Mouse (Mus musculus): ENCODE measurements at regions not wholly inside any gene's neighbourhood (a gene's known extent, or its start where the extent isn't known, plus 50 kb on each side); places are given as distances from the start of the nearest gene placed in this dataset.

DNA sequence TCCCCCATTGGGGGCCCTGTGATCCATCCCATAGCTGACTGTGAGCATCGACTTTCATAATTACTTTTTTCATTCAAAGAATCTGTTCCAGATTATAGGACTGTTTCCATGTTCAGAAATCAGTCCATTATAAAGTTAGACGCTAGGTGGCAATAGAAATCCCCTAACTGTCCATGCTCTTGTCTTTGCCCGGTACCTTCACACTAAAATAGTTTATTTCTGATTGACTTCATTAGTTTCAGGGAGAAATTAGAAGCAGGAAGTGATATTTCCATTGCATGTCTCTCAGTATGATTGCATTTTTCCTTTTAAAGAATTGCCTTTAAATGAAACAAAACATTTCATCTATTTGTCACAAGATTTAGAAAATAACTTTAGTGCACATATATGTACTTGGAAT, 131.7 kb downstream of the Fbxo8 start:
- peak; percentile 13 for DNase-seq (ENCODE audit: extremely low read depth, low read depth)

DNA sequence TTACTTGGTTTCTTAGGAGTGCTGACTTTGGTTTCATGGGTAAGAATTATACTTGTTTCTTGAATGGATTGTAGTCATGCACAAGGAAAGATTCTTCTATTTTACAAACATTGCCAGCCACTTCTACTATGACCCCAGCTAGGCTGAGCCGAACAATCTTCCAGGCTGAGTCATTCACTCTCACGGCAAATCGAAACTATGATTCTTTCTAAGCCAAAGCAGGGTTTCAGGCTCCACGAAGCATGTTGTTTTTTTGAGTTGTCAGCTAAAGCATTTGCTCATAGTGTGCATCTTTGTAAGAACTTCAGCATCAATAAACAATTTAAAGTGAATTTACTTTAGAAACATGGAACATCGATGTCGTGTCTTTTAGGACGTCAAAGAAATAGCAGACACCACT, 133.5 kb downstream of the Fbxo8 start:
- no peak for DNase-seq (ENCODE audit: extremely low read depth, low read depth)

DNA sequence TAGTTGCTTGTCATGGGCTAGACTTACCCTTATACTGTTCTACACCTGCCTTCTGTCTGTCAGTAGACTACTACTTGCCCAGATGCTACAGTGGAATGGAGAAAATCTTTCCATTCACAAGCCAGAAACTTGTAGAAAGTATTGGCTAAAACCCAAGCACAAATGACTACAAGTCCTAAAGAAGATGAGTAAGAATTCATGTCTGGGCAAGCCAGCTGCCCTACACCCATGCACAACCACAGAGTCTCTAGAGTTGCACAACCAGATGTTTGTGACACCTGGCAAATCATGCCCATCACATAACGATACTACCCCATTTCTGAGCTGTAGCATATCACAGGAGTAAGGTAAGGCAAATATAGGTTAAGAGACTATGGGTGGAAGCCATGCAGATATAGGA, 144.5 kb downstream of the Fbxo8 start:
- no peak for DNase-seq (ENCODE audit: extremely low read depth, low read depth)

DNA sequence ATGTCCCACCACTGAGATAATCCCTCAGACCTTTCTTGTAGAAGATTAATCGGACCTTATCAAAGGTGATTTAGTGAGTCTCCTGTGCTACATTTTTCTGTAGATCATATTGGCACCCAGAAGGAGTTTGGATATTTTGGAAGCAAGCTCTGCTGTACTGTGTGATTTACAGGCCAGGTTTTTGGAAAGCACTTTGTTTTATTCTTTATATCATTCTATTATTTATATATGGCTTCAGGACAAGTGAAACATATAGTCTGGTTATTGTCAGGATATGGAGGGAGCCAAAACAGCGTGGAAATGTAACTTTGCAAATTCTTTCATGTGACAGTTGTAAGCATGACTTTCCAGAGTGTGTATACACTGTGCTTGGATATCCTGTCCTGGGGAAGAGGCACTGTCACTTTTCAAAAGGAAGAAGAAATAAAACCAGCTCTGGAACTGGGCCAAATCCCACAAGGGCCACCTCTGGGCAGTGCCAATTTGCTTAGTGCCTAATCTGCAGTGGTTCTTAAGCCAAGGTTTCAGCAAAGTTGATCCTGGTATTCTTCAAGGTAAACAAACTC, 149.8 kb downstream of the Fbxo8 start:
- DNase-seq (ENCODE audit: extremely low read depth, low read depth), result no peak

DNA sequence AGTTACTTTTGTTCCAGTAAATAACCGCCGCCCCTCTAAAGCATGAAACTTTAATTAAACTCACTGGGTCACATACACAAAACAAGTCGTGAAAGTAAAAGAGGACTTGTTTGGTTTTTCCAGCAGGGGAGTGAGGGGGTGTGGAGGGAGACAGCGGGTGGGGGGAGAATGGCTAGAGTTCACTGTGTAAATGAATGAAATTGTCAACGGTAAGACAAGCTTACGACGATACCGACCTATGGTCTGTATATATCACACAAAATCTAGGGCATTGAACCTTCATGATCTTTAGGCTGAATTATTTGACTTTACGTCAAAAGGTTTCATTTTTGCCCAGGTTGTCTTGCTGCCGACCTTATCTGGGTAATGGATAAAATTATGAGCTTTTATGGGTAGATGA, 155.5 kb downstream of the Fbxo8 start:
- DNase-seq (ENCODE audit: extremely low read depth, low read depth), result no peak

DNA sequence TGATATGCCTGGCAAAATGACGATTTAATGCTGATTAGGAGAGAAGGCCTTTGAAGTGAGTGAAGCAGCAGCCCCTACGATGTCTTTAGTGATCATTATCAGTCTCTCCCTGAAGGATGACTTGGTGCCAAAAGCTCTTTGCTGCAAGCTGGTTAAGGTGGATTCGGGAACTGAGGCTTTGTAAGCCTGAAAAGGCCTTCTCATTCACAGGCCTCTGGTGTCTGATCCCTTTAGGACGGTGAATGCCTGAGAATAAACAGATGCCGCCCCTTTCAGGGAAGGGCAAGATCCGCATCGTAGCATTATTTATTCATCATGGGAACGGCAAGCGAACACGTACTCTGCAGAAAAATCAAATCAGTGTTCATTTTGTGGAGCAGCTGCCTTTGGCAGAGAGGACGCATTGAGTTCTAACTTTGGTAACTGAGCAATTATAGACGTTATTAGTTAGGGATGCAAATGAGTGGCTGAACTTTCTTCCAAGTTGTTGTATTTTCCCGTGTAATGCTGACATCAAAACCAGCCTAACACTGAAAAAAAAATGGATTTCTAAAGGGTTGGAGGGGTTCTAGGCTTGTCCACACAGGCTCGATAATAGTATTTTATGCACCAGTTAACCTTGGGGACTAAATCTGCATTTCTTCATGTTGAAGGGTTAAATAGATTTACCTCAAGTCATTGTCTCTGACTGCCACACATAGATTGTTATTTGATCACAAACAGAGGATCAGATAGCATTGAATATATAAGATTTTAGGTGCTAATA, 156.2 kb downstream of the Fbxo8 start:
- DNase-seq (ENCODE audit: extremely low read depth, low read depth), result no peak

DNA sequence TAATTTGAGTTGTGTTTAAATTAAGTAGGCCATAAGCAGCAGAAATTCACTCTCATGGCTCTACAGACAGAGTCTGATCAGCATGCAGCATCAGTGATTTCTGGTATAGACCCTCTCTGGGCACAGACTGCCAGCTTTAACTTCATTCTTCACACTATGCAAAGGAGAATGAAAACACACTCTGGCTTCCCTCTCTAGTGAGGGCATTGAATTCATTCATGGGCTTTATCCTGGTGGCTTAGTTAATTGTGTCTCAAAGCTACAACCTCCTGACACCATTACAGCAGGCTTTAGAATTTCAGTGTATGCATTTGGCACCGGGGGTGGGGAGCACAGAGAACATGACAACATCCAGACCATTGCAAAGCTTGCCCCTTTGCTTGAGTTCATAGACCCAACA, 169.1 kb downstream of the Fbxo8 start:
- no peak for DNase-seq (ENCODE audit: extremely low read depth, low read depth)

DNA sequence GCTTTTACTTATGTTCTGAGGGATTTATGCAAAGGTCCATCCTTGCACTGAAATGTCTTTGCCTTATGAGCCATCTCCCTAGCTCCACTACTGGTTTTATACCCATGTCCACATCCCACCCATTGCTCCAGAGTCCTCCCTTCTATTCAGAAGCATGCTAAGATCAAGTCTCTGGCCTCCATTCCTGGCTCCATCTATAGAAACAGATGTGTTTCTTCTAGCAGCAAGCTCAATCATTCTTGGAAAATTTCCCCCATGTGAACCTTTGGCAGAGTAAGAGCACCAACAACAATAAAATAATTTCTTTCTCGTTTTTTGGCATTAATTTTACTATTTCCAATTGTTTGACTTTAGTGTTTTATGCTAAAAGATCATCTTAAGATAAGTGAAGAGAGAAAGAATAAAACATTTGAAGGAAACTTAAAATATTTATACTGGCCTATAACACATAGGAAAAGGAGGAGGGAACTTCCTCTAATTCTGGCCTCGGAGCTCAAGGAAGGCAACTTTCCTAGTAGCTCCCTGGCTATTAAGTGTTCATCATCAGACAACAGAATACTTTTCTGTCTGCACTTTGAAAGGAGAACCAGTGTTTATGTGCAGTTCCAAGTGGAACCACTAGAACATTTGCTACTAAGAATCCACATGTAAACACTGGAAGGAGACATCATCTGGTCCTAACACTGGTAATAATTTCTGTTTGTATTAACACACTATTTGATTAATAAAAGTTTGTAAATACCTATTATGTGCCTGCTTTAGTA, 171.8 kb downstream of the Fbxo8 start:
- DNase-seq (ENCODE audit: extremely low read depth, low read depth), result no peak

DNA sequence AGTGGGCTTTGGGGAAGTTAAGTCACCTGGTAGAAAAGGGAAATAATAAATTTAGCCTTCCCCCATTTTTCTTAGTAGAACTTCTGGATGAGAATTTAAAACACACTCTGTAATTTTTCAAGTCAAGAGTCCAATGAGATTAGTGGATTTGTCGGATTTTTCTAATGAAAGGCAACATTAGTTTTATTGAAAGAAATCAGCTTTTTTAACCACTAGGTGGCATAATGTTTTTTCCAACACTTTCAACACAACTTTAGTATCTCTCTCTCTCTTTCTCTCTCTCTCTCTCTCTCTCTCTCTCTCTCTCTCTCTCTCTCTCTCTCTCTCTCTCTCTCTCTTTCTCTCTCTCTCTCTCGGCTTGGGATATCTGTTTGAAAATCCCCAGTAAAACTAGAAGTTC, 173.7 kb downstream of the Fbxo8 start:
- DNase-seq (ENCODE audit: extremely low read depth, low read depth), result no peak

DNA sequence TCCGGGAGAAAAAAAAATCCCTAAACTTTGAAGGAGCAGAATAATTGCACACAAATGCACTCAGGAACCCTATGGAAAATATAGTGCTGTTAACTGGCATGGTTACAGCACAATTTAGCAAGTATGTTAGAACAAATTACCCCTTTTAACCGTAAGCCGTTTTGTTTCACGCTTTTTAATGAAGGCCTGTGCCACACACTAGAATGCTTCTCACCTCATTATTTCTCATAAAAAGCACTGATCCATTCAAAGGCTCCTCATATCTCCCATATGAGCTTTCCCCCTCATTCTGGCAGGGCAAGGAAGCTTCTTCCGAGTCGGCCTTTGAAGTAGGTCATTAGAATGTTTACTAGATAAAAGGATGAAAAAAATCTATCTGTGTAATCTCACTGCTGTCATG, 182.4 kb downstream of the Fbxo8 start:
- DNase-seq (ENCODE audit: extremely low read depth, low read depth), result no peak

DNA sequence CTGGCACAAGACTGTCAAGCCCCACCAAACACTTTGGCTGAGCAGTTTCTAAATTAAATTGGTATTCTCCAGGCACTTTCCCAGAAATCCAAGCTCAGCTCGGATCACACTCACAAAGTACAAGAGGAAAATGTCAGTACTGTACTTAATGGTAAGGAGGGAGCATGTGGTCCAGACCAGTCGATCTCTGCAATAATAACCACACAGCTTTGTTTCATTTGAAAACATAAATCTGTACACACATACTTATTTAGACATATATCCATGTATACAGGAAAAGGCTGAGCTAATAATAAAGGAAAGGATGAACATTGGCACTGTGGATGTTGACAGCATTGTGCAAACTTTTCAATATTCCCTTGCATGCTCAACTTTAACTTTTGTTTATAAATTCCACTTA, 184.1 kb downstream of the Fbxo8 start:
- no peak for DNase-seq (ENCODE audit: extremely low read depth, low read depth)

DNA sequence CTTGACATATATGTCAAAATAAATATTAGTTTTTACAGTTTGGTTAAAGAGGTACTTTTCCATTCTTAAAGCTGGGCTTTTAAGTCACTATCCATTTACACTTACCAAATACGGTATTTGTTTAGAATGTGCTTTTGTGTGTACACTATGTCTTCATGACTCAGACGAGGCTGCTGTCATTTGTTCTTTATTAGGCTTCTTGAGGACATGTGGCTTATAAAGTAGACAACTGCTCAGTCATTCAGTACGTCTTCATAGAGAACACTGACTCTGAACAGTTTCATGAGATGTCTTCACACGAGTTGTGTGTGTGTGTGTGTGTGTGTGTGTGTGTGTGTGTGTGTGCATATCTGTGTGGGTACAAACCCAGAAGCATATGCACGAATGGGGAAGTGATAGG, 216.1 kb downstream of the Fbxo8 start:
- DNase-seq (ENCODE audit: extremely low read depth, low read depth), result no peak

DNA sequence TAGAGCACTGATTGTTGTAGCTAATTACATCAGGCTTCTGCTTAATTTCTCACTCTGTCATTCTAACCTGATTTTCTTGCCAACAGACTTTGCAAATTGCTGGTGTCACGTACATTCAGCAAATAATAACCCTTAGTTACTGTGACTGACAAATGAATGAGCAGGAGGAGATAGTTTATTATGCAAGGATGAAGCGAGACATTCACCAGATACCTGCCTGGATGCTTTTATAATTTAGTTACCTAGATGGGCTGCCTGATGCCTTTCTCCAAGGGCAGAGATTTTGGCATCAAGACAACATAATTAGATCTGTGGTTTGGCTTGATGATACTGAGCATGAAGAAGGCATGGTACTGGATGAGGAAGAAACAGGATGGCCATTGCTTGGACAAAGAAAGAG, 233.6 kb downstream of the Fbxo8 start:
- no peak for DNase-seq (ENCODE audit: extremely low read depth, low read depth)

DNA sequence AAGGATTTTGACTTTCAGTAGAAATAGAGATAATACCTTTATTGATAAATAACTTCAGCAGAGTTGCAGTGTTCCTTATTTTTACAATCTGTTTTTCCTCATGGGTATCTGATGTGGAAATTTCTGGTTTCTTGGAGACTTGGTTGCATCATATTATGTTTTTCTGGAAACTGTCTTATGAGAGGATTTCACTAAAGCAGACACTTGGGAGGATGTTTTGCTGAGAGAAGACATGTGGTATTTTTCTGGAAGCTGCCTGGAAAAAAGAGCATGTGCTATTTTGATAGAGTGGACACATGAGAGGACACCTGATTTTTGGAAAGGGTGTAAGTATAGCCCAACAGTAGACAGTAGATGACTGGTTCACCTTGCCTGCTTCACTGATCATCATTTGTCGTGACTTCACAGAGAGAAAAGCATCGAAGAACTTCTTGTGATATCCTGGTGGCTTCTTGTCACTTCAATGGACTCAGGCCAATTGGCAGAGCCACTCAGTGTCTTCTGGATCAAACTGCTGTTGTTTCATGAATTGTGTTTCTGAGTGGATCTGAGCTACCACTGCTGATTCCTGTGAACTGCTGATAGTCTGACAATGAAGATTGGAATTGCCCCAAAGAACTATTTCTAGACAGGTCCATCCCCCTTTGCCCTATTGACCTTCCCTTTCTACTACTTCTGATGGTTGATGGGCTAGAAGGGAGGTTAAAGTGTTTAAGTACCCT, 238.8 kb downstream of the Fbxo8 start:
- no peak for DNase-seq (ENCODE audit: extremely low read depth, low read depth)

DNA sequence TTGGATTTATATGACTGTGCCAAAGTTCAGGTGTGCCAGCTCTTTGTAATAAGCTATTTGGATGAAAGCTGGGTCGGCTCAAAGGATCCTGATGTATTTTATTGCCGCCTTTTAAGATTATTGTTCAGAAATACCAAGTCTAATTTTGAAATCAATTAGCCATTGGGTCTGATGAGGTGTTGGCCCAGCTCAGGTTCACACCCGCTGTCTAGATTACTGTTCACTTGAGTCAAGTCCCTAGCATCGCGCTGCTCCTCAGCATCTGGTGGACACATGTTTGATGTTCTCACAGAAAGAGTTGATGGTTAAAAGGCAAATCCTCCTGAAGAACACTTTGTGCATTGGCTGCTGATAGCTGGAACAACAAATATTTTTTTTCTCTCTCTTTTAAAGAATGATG, 281.8 kb downstream of the Fbxo8 start:
- DNase-seq (ENCODE audit: extremely low read depth, low read depth), result no peak

DNA sequence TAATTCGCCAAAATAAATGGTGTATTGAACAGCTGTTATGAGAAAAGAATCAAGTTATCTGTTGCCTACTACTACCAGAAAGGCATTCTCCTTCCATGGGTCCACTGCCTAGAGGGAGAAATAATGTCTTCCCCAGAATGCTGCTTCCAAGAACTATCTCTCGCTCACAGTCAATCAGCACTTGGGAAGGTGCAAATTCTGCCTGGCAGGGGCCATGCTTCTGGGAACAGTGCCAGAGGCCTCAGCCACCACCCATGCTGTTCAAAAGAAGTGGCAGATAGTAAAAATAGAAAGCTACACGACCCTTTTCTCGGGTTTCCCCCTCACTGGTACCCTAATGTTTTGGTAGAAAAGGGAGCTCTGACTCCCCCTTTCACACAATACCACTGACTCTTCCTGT, 282.2 kb downstream of the Fbxo8 start:
- DNase-seq (ENCODE audit: extremely low read depth, low read depth), result no peak

DNA sequence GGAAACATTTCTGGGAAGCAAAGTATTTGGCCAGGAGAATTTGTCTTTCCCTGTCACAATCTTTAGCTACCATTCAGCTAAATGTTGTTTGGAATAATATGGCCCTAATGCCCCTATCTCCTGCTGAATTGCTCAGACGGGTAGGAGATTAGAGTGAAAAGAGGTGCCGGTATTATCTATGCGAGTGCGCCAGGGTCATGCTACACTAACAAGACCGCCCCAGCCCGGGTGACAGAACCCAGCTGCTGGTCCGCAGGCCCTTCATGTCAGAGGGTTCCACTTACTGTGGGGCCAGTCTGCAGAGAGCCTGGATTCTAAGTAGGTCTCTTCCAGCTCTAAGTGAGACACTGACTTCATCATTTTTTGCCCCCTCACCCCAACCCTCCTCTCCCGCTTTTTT, 332.6 kb downstream of the Fbxo8 start:
- no peak for DNase-seq (ENCODE audit: extremely low read depth, low read depth)

DNA sequence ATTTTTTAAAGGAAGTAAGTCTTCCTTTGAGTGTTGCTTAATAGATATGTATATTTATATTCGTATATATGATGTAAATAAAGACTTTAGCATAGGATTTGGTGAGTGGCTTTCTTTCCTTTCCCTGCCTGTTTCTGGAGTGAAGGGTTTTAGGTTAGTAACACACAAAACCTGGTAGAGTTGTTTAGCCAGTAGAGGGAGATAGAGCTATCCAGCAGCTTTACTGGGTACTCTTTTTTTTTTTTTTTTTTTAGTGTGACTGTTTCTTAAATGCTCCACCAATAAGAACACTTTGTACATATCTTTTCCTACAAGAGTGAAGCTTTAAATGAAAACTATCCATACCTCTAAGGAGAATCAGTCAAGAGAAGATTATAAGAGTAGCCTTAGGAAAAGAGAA, 333.3 kb downstream of the Fbxo8 start:
- DNase-seq (ENCODE audit: extremely low read depth, low read depth), result peak; percentile 11

DNA sequence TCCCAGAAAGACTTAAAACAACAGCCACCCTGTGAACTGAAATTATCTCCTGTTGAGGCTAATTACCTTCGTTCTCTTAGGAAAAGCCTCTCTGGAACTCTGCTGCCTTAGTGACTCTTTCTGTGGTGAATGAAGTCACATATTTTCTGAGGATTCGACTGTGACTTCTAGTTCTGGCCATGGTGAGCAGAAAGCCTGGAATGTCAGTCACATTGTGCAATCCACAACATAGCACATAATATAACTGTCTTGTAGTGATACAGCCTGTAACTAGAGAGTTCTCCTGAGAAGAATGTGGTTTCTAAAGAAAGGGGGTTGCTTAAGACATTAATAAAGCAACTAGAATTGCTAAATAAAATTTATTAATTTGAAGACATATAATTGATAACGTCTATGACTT, 342.7 kb downstream of the Fbxo8 start:
- no peak for DNase-seq (ENCODE audit: extremely low read depth, low read depth)

DNA sequence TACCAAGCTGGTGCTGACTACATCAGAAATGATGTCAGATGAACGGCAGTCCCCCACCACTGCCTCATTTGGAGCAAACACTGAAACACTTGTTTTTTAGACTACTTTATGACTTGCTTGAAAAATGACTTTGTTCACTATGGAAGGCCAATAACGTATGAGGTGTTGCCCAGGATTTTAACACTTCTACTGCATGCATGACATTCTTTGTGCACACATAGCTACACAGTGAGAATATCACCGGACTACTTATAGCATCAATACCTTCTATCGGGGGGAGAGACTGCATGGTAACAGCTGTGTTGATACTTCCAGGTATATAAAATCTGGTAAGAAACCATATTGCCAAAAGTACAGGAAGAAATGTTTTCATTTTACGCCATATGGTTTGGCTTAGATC, 364.5 kb downstream of the Fbxo8 start:
- no peak for DNase-seq (ENCODE audit: extremely low read depth, low read depth)

DNA sequence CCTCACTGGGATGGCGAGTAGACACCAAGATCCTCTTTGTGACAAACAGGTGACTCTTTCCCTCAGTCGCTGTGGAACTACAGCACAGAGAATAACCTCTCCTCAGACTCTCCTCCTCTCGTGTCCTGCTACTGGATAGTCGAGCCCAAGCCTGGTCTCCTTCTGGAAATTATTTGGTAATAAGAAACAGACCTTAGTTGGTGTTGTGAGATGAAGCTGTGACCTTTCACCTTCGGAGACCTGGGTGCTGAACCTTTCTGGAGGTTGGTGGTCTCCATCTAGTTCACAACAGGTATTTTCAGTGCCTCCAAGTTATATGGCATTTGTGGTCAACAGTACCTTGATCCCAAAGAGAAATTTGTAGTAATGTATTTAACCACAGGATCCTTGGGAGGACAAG, 365.1 kb downstream of the Fbxo8 start:
- no peak for DNase-seq (ENCODE audit: extremely low read depth, low read depth)

DNA sequence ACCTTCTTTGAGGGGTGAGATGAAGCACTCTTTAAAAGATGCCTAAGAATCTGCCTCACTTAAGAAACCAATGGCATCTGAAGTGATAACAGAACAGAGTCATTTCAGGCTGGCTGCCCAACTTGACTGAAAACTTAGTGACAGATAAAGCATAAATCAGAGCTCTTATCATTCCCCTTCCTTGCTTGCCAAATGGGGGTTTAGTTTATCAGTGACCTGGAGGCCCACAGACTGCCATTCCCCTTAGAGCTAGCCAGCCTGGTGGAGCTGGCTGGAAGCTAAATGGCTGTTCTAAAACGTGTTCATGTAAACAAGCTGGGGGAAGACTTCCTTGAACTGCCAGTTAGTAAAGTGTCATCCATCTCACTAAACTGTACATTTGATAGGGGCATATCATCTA, 373.8 kb downstream of the Fbxo8 start:
- DNase-seq (ENCODE audit: extremely low read depth, low read depth), result no peak
